Mouse (Mus musculus): ENCODE results near the gene Jag2.

The Jag2 gene

GRCm38 (mm10) chr12:112898351-112898750 lies 31.2 kb downstream of the Jag2 start:
- DNase-seq, result no peak

DNA sequence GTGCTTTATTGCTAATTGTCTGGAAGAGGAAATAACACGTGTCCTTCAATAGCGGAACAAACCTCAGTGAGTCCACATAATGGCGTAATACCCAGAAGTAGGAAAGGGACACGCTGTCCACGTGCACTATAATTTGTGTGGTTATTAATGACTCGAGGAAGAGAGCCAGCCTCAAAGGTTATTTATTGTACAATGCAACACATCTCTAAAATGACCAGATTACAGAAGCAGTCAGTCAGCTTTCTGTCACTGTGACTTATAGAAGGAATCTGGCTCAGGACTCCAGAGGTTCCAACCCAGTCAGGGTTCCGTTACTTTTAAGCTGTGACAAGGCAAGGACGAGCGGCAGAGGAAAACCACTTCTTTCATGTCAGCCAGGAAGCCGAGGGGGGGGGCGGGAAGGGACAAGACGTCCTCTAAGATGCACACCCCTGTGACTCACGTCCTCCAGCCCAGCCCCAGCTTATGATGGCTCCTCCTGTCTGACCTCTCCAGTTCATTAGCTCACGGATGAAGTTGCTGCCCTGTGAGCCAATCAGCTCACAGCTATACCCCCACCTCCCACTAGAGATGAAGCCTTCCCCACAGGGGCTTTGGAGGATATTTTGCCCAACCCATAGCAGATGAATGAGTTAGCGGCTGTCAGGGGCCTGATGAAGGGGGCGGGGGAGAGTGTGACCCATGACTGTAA lies 31.9 kb downstream of the Jag2 start:
- DNase-seq, result no peak

- no peak for DNase-seq
Measured at GRCm38 (mm10) chr12:112894969-112895368, 34.6 kb downstream of the Jag2 start.

DNA sequence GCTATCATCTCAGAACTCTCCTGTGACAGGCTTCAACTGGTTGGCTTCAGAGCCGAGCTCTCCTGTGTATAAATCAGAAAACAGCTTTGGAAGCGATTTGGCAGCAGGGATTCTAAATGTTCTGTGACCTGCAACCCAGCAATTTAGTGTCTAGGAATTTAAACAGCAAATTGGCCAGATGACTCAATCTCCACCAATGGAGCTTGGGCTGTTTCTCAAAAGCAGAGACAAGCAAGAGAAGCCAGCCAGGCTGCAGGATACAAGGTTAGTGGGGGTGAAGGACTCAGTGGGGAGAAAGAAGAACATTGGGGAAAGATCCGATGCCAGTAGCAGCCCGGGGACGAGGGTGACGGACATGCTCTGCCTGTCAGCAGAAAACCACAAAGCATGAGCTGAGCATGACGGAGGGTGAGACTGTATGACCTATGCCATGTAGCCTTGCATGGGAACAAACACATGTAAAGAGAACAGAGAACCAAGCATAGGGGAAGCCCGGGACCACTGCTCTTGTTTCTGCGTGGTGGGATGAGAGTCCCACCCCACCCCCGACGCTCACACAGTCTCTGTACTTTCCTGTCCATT lies 35.2 kb downstream of the Jag2 start:
- no peak for DNase-seq

- DNase-seq, result no peak
Measured at GRCm38 (mm10) chr12:112885465-112885864, 44.1 kb downstream of the Jag2 start.

GRCm38 (mm10) chr12:112881301-112881815 lies 48.2 kb downstream of the Jag2 start:
- no peak for DNase-seq

GRCm38 (mm10) chr12:112880661-112881060 lies 48.9 kb downstream of the Jag2 start:
- DNase-seq, result no peak

GRCm38 (mm10) chr12:112879731-112880130 lies 49.8 kb downstream of the Jag2 start:
- no peak for DNase-seq

- DNase-seq, result no peak
Measured at GRCm38 (mm10) chr12:112877607-112878020, 52.0 kb downstream of the Jag2 start.

DNA sequence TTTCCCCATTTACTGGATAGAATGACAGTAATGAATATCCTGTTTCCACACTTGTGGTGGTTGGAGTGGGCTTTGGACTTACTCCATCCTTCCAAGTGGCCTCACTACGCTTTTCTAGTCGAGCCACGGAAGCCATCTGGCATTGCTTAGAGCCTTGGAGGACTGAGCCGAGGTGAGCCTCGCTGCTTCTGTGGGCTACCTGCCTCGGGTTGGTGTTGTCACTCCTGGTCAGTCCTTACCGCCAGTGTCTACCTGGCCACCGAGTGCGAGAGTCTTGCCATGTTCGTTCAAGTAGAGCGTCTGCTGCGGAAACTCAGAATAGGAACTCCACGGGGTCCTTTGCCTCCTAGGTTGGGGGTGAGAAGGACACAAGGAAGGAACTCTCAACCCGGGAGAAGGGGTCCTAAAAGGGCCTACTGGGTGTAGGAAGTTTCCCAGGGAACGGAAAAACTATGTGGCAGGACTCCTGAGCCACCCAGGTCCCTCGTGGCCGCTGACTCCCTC lies 52.5 kb downstream of the Jag2 start:
- DNase-seq, result no peak

- no peak for DNase-seq
Measured at GRCm38 (mm10) chr12:112876332-112877072, 53.1 kb downstream of the Jag2 start.

DNA sequence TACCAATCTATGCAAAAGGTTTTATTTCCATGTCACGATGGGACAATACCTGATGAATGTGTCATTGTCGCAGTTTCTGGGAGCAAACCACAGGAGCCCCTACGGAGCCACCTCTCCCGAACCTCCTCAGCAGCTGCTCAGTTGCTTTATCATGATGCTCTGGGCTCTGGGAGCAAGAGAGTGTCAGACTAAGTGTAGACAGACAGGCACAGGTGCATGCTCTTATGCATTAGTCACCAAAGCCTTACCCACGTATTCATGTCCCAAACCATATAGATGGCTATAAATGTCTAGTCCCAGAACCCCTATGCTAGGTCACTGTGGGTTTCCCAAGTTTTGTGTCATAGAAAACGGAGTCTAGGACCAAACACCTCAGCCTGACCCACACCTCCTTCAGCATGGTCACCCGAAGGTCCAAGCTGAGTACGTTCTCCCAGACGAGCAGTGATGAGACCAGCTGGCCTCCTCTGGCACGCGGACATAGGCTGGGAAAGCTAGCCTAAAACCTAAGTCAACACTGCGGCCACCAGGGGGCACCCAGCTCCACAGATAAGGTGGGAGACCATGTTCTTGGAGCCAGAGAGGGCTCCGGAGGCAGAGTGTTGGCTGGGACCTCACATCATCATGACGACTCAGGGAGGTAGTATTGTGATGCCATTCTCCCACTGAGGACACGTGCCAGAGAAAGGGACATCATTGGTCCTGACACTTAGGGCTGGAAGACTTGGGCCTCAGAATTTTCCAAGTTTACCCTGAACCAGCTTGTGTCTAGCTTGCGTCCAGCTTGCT lies 54.2 kb downstream of the Jag2 start:
- DNase-seq, result peak; percentile 83

GRCm38 (mm10) chr12:112874199-112874598 lies 55.4 kb downstream of the Jag2 start:
- no peak for DNase-seq

DNA sequence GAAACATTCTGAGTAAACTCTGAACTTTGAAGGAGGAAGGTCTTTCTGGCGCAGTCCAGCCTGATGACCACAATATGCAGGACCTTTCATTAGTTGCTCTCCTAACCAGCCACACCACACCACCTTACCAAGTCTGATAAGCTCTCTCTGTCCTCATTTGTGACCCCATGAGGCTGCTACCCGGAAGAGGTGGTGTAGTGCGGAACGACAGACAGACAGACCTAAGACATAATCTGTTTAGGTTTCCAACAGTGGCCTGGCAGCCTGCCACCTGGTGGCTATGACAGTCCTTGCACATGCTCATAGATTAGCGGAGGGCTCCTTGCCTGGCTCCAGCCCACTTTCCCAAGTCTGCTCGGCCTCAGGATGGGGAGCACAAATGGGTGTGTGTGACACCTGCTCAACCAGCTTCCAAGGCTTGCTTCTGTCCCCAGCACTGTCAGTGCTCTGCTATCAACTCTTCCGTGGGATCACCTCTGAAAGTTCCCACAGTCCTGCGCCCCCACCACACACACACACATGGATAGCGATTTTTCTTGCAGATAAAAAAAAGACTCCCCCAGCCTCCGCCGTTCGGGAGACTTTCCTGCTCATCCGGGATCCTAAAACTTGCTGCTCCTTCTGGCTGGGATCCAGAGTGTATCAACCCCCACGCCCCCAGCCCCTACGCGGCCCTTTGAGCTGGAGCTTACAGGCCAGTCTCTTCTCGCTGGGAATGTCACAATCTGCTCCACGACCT lies 56.0 kb downstream of the Jag2 start:
- no peak for DNase-seq

- no peak for DNase-seq
Measured at GRCm38 (mm10) chr12:112872991-112873390, 56.6 kb downstream of the Jag2 start.

DNA sequence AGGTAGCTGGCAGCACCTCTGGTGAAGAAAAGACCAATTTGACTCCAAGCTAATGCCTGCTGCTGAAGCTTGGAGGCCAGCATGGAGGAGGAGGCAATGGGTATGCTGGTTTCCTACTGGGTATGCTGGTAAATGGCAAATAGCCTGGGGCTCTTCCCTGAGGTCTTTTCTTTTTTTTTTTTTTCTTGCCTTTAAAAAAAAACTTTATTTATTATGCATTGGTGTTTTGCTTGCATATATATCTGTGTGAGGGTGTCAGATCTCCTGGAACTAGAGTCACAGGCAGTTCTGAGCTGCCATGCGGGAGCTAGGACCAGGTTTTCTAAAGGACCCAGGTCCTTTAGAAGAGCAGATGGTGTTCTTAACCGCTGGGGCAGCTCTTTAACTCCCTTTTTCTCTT lies 58.3 kb downstream of the Jag2 start:
- no peak for DNase-seq

DNA sequence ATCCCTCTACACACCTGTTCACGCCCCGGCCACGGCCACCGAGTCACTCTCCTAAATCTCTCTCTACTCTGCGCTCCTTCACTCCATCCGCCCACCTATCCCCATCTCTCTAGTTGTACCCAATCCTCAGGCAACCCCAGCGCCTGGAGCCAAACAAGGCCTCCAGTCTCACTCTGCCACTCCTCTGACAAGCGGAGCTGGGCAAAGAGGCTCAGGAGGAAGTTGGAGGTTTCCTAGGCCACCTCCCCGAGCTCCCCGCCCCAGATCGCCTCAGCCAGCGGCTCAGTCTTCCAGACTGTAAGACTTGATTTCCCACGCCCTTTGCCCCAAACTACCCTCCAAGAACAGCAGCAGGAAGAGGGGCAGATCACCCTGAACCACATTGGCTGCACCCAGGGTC lies 58.8 kb downstream of the Jag2 start:
- DNase-seq, result no peak

- no peak for DNase-seq
Measured at GRCm38 (mm10) chr12:112869783-112870204, 59.8 kb downstream of the Jag2 start.

DNA sequence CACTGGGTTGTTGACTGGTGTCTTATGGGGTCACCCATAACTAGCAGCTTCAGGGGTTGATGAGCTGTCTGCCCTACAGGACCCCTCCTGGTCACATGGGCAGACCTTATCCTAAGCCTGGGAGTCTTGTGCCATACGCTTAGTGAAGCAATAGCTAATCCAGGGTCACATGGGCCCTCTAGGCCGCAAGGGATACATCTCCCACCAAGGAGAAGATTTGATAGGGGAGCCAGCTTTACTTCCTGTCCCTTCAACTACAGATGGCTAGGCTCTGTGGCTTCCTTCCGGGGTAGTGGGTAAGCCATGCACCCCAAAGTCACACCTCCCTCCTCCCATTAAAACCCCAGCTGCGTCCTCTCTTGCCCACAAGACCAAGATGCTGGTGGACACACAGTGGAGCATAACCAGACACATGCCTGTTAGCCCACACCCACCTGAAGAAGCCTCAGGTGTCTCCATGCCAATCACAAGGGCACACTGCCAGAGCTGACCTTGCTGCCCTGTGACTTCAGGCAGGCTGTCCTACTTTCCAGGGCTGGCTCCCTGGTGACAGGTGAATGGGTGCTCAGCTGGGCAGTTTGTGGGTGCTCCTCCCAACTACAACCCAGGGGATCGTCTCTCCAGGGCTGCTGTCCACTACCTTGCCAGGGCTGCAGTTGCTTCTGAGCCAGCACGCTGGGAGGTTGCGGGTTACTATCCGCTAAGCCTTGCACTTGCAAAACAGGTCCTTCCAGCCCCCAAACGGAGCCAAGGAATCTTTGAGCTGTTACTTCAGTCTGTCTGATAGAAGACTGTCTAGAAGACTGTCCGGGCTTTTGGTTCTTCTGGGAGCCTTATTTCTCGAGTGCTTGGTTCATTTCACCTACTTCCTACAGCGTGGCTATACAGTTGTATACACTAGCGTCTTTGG lies 61.1 kb downstream of the Jag2 start, which contains the start of gene Gpr132:
TSS of gene Gpr132 (minus strand) at position 51 of the 910 bp plus-strand sequence.
- DNase-seq, result no peak

DNA sequence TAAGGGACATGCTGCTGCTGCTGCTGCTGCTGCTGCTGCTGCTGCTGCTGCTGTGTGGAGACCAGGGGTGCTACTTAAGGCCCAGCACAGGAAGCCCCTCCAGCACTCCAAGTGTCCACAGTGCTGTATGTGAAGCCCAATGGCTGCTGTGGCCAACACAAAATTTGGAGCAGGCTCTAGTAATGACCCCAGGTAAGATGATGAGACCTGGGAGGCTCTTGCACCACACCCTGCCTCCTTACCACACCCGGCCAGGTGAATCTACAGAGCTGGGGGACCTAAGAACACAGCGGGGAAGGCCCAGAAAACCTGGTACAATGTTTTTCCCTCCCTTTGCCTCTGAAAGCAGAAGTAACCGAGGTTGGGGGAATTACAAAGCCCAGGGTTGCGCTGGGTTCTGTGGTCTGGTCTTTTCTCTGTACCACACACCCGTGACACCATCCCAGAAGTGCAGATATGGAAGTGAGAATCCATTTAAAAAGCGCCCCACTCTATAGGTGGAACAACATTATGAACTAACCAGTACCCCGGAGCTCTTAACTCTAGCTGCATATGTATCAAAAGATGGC lies 62.4 kb downstream of the Jag2 start:
- DNase-seq, result no peak
